Mouse (Mus musculus): Measurements from ENCODE around the gene Ldhc.

Gene Ldhc

GRCm38 (mm10) chr7:46918678-46919371 is 57.8 kb downstream of the Ldhc start:
- DNase-seq (ENCODE audit: low spot score): no peak

- peak; percentile 81 for DNase-seq (ENCODE audit: low spot score)
Measured at GRCm38 (mm10) chr7:46919551-46920176, 58.7 kb downstream of the Ldhc start, which contains the start of gene Tsg101. TSS of gene Tsg101 (minus strand) at chr7:46919969.

GRCm38 (mm10) chr7:46922075-46922474 is 61.1 kb downstream of the Ldhc start:
- no peak for DNase-seq (ENCODE audit: low spot score)
